Mouse (Mus musculus): ENCODE data around the gene Tcf7l2.

DNA sequence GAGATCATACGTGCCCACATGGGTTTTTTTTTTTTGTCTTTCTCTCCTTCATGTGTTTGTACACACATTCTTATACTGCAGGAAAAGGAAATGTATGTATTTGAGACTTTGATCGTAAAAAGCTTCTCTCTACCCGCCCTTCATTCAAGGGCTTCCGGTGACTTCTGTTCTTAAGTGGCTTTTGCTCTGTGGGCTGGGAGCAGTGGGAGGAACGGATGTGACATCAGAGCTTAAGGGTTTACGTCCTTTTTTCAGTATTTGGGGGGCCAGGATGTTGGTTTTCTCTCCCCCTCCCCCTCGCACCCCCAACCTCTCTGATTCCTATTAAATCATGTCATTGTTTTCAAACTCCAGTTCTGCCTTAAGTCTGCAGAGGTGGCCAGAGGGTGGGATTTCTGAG lies 173.9 kb downstream of the Tcf7l2 start:
- TF ChIP-seq POLR2AphosphoS2 (IDR thresholded peaks at IDR 0.05; ENCODE audit: insufficient read length, low read depth) = no peak
- TF ChIP-seq REST (IDR thresholded peaks at IDR 0.05; ENCODE audit: insufficient read depth, insufficient read length) = no peak
- no peak for TF ChIP-seq POLR2A (IDR thresholded peaks at IDR 0.05; ENCODE audit: insufficient read length, low read depth)
- no peak for TF ChIP-seq MYOD1 (IDR thresholded peaks at IDR 0.05; ENCODE audit: control insufficient read depth in 1 of 3, insufficient read length in 2 of 3, low read depth in 2 of 3)
- no peak for TF ChIP-seq USF1 (IDR thresholded peaks at IDR 0.05; ENCODE audit: low read depth)
